Mouse (Mus musculus) ES-E14 (cell line): ENCODE data around the gene Gm826. TPM values are rescaled to one million over a fixed set of nuclear protein-coding genes. Genes with fewer than 3 reads are reported as not detected.

Experiments
- DNase-seq: peaks from one replicate; pipeline ENCODE4 v3.0.0-alpha.2; 2013; ENCODE audit warnings: low read depth, low spot score
- H3K27ac ChIP-seq: 2 replicates; pipeline ENCODE4 v1.5.1; 2012; ENCODE audit warnings: low read depth, mild to moderate bottlenecking, low read length, moderate library complexity, mixed read lengths; ENCODE audit not compliant: poor library complexity, insufficient read depth, severe bottlenecking
- H3K36me3 ChIP-seq: 2 replicates; pipeline ENCODE4 v1.6.1; 2012; ENCODE audit warnings: mild to moderate bottlenecking, low read length, moderate library complexity, mixed read lengths; ENCODE audit not compliant: control insufficient read depth, poor library complexity, insufficient read depth, severe bottlenecking
- H3K4me1 ChIP-seq, 2 experiments: fragments of 150-350 bp in 1 of 2; sonication (generic) in 1 of 2; 2 replicates each; pipeline ENCODE4 v1.6.1; 2012; ENCODE audit warnings: low read length in 2 of 2, mild to moderate bottlenecking in 1 of 2, mixed read lengths in 1 of 2; ENCODE audit not compliant: control insufficient read depth in 2 of 2, insufficient read depth in 2 of 2, poor library complexity in 1 of 2
- H3K4me3 ChIP-seq, 2 experiments: fragments of 150-350 bp in 1 of 2; sonication (generic) in 1 of 2; 2 replicates each; pipeline ENCODE4 v1.5.1; 2012; ENCODE audit warnings: low read length in 2 of 2, low read depth in 1 of 2, mild to moderate bottlenecking in 1 of 2, mixed read lengths in 1 of 2; ENCODE audit not compliant: insufficient read depth in 1 of 2, poor library complexity in 1 of 2, severe bottlenecking in 1 of 2
- H3K9ac ChIP-seq: 2 replicates; pipeline ENCODE4 v1.6.1; 2012; ENCODE audit warnings: low read depth, mild to moderate bottlenecking, low read length, mixed read lengths; ENCODE audit not compliant: poor library complexity, insufficient read depth, severe bottlenecking
- H3K9me3 ChIP-seq: fragments of 150-350 bp; sonication (generic); 2 replicates; pipeline ENCODE4 v1.6.1; 2012; ENCODE audit warnings: low read depth, mild to moderate bottlenecking, low read length; ENCODE audit not compliant: control insufficient read depth, insufficient read depth
- CHD2 ChIP-seq: IDR thresholded peaks from 2 replicates; pipeline ENCODE4 v1.6.1; 2014; ENCODE audit warnings: mild to moderate bottlenecking, low read depth, low read length, inconsistent platforms
- HCFC1 ChIP-seq: IDR thresholded peaks from 2 replicates; pipeline ENCODE4 v1.6.1; 2012; ENCODE audit warnings: low read length, inconsistent platforms, borderline replicate concordance; ENCODE audit not compliant: insufficient read depth
- MAFK ChIP-seq: IDR thresholded peaks from 2 replicates; pipeline ENCODE4 v1.6.1; 2014; ENCODE audit warnings: mild to moderate bottlenecking, low read depth, low read length, inconsistent platforms; ENCODE audit not compliant: insufficient read depth
- ZC3H11A ChIP-seq: IDR thresholded peaks from 2 replicates; pipeline ENCODE4 v1.6.1; 2012; ENCODE audit warnings: low read depth, mild to moderate bottlenecking, inconsistent platforms, low read length, borderline replicate concordance
- ZNF384 ChIP-seq: IDR thresholded peaks from 2 replicates; pipeline ENCODE4 v1.6.1; 2012; ENCODE audit warnings: low read depth, low read length, inconsistent platforms
- in situ Hi-C, 2 experiments: fragments of 600-800 bp; cut with MboI; formaldehyde crosslinking; loops; one replicate each; pipeline ENCODE4 v1.15.1; 2025; ENCODE audit warnings: low sequenced_read_pairs in 2 of 2, inconsistent platforms in 1 of 2; ENCODE audit not compliant: unreplicated experiment in 2 of 2
- total RNA-seq: library from RNA; depleted of rRNA; stranded (reverse); fragments of 300-350 nt; gene quantifications from 2 replicates; pipeline ENCODE4 v1.2.3, GENCODE M21; 2012

Gene Gm826
- total RNA-seq, 1 experiment = not detected

DNA sequence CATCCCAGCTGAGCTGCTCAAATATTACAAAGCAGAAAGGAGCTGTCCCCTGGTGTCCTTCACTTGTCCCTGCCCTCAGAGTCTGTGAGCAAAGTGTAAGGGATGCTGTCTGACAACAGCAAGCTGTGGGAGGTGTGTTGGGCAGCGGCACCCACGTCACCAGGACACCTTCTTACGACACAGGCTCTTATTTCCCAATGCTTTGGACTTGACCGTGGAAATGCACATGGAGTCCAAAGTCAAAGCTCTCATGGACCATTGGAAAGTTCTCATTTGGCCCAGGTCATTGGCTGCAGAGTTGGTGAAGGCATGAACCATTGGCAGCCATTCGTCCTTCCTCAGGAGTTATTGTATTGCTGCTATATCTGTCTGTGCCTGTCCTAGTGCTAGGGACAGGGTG, 5.6 kb upstream of the Gm826 start:
- no peak overlapping the region for H3K4me3 ChIP-seq
- no peak for TF ChIP-seq HCFC1
- no peak for TF ChIP-seq MAFK
- no peak for TF ChIP-seq ZNF384
- no peak for TF ChIP-seq CHD2
- TF ChIP-seq ZC3H11A = no peak
- no peaks in the 10 kb centered on the region for H3K36me3 ChIP-seq
- no peaks in the 10 kb centered on the region for H3K9me3 ChIP-seq
- DNase-seq = no peak
- H3K4me1 ChIP-seq = no peaks in the 10 kb centered on the region
- in situ Hi-C loops = no loop called here
- no peak overlapping the region for H3K9ac ChIP-seq
- H3K27ac ChIP-seq = no peak overlapping the region

DNA sequence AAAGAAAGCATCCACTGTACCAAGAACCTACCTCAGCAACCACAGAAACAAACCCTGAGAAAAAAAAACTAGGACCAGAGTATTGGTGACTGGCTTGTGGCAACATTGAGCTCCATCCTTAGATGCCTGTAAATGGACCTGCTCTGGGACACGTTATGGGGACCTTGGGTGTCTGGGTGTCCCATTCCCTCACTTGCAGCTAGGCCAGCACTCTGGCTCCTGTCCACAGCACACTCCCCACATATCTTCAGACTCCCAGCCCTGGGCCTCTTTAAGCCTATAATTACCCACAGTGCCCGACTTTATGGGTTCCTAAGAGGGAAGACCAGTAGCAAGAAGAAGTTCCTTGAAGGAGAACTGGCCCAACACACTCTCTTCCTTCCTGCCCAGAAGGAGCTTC, 2.1 kb upstream of the Gm826 start:
- DNase-seq = no peak
- TF ChIP-seq ZC3H11A (no peak), ZNF384 (no peak), CHD2 (no peak), MAFK (no peak), HCFC1 (no peak)
- in situ Hi-C loops = no loop called here
- no peaks in the 10 kb centered on the region for H3K4me1 ChIP-seq
- no peak overlapping the region for H3K9ac ChIP-seq
- H3K9me3 ChIP-seq = no peaks in the 10 kb centered on the region
- H3K36me3 ChIP-seq = no peaks in the 10 kb centered on the region
- H3K4me3 ChIP-seq = no peak overlapping the region
- H3K27ac ChIP-seq = no peak overlapping the region

DNA sequence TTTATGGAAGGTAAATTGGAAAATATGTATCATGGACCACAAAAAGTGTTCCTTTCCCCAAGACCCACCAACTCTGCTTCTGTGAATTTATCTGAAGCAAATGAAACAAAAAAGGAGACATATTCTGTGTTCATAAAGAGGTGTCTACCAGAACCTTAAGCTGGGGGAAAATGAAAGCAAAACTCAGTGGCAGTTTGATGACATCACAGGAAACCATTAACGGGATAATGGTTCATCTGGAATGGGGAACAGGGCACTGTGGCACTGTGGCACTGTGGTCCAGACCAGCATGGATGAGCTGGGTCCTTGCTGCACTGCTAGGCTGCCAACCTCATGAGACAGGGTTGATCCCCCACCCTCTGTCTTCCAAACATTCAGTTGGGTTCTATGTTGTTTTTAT, 1.1 kb upstream of the Gm826 start:
- H3K4me3 ChIP-seq = no peak overlapping the region
- no peak for TF ChIP-seq MAFK
- H3K9me3 ChIP-seq = no peaks in the 10 kb centered on the region
- no peaks in the 10 kb centered on the region for H3K4me1 ChIP-seq
- H3K27ac ChIP-seq = no peak overlapping the region
- H3K36me3 ChIP-seq = no peaks in the 10 kb centered on the region
- no peak for DNase-seq
- in situ Hi-C loops = no loop called here
- no peak overlapping the region for H3K9ac ChIP-seq

DNA sequence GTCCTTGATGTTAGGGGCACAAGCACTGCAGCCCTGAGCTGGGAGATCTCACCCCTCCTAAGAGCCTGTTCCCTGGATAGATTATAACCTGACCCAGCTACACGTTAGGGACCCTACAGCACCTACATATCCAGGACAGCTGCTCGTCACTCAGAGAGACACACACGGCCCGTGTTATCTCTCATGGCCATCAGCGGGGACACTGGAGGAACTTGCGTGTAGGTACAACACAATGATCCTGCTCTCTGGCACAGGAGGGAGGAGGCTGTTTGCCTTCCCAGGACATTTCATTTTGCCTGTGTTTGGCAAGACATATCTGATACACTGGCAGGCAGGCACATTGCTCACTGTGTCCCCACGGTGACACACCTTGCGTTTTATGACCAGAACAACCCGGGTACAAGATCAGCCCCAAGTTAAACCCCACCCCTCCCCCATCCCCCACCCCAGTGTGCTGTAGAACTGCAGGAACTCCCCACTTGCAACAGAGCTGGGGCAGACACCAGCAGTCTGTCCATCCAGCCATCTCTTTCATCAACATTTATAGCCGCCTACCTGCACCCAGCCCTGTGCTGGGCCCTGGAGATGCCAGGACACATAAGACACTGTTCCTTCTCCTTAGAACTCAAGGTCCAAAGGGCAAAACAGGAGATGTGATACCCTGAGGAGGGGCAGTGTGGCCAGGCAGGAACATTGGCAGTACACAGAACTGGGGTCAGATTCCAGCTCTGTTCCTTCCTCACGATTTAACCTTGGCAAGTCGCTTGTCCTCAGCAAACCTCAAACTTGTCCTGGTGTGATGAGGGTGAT, 1.2 kb downstream of the Gm826 start:
- Histone ChIP-seq H3K36me3 (no peaks in the 10 kb centered on the region), H3K4me1 (no peaks in the 10 kb centered on the region), H3K9ac (no peak overlapping the region), H3K27ac (no peak overlapping the region), H3K4me3 (no peak overlapping the region), H3K9me3 (no peaks in the 10 kb centered on the region)
- in situ Hi-C loops = no loop called here
- TF ChIP-seq CHD2 (no peak), ZNF384 (no peak), ZC3H11A (no peak), MAFK (no peak), HCFC1 (no peak)
- no peak for DNase-seq

DNA sequence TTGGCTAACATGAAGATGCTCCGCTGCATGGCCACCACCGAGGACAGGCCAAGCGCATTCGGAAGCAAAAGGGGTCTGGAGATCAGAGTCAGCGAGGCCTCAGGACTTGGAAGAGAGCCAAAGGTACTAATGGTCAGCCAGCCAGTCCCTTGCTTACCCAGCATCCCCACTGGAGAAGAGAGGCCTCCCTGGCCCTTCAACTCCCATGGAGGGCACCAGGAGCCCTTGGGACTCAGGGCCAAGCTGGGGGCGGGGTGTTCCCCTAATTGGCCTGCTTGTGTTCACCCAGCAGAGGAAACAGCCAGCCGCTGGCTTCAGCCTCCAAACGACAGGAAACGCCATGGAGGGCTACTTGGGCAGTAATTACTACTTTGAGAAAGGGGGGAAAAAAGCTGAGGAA, 5.1 kb downstream of the Gm826 start:
- Histone ChIP-seq H3K36me3 (no peaks in the 10 kb centered on the region), H3K9me3 (no peaks in the 10 kb centered on the region), H3K27ac (no peak overlapping the region), H3K4me1 (no peaks in the 10 kb centered on the region), H3K9ac (no peak overlapping the region), H3K4me3 (no peak overlapping the region)
- in situ Hi-C loops = no loop called here
- no peak for DNase-seq
- TF ChIP-seq MAFK (no peak), ZNF384 (no peak), HCFC1 (no peak), CHD2 (no peak), ZC3H11A (no peak)
